Mouse (Mus musculus): ENCODE results near the gene Pnpla2. TPM values are rescaled to one million over a fixed set of nuclear protein-coding genes. Genes with fewer than 3 reads are reported as not detected.

Pnpla2 gene
- polyA plus RNA-seq, 1 experiment from 2014 or later, result 28.3 TPM

DNA sequence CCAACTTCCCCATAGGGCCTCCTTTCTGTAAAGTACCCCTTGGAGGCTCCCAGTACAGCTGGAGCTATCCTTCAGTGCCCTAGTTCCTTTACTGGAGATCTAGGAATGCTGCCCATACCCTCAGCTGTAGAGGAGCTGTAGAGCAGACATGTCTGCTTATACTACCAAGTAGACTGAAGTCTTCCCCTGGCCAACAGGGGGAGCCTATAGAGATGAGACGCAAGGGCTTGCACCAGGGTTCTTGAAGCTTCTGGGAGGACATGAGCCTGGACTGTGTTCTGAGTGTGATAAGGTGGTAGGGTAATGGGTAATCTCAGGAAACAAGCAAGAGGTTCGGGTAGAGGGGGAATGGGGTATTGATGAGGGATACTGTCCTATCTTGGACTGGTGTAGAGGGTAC lies 36.2 kb downstream of the Pnpla2 start:
- Histone ChIP-seq H3K36me3 (peaks cover 55% of the 10 kb centered on the region), H3K9me3 (no peaks in the 10 kb centered on the region), H3K4me3 (no peak overlapping the region), H3K27me3 (ENCODE audit: insufficient read depth, poor library complexity, severe bottlenecking) (no peaks in the 10 kb centered on the region), H3K27ac (no peak overlapping the region), H3K4me1 (no peaks in the 10 kb centered on the region)
- WGBS, result 65% methylated on average over 2 of the region's 2 CpGs
- DNase-seq (ENCODE audit: low spot score), result no peak

DNA sequence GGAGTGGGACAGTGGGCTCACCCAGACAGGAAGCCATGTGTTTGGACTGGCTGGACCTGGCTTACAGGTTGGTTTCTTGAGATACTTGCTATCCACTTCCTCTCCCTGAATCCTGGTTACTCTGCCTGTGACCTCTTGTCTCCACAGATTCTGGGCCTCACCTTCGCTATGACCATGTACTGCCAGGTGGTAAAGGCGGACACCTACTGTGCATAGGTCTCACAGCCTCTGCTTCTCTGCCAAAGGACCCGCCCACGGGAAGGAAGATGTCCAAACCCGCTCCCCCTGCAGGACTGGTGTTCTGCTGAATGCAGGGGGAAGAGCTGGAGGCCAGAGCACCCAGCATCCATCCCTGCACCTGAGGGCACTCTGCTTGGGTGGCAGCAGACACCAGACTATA lies 37.7 kb downstream of the Pnpla2 start:
- peaks cover 7% of the 10 kb centered on the region; the same call in 1 of the 2 replicates for H3K4me1 ChIP-seq
- H3K27ac ChIP-seq, result no peak overlapping the region
- WGBS, result 91% methylated on average over 5 of the region's 5 CpGs
- H3K36me3 ChIP-seq, result peaks cover 49% of the 10 kb centered on the region
- no peak for DNase-seq (ENCODE audit: low spot score)
- no peak overlapping the region for H3K4me3 ChIP-seq
- no peaks in the 10 kb centered on the region for H3K9me3 ChIP-seq
- H3K27me3 ChIP-seq (ENCODE audit: insufficient read depth, poor library complexity, severe bottlenecking), result no peaks in the 10 kb centered on the region

DNA sequence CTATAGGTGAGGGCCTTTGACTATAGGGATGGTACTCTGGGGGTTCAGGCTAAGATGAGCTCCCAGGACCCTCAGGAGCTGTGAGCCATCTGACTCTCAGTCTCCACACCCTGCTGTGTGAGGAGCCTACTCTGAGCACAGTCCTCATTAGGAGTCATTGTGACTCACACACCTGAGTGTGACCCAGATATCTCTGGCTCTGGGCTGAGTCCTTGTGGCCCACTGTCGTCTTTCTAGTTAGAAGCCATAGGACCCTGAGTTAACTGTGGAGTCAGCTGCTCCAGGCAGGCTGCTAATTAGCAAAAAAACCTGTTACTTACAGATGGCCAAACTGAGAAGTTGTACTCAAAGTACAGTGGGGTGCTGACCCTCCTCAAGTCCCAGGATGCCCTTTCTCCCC lies 38.7 kb downstream of the Pnpla2 start:
- H3K36me3 ChIP-seq, result peaks cover 50% of the 10 kb centered on the region
- H3K9me3 ChIP-seq, result no peaks in the 10 kb centered on the region
- H3K4me3 ChIP-seq, result no peak overlapping the region
- no peak overlapping the region for H3K27ac ChIP-seq
- H3K4me1 ChIP-seq, result peaks cover 7% of the 10 kb centered on the region; the same call in 1 of the 2 replicates
- DNase-seq (ENCODE audit: low spot score), result no peak
- WGBS, result 70% methylated on average over 1 of the region's 1 CpGs
- H3K27me3 ChIP-seq (ENCODE audit: insufficient read depth, poor library complexity, severe bottlenecking), result no peaks in the 10 kb centered on the region

DNA sequence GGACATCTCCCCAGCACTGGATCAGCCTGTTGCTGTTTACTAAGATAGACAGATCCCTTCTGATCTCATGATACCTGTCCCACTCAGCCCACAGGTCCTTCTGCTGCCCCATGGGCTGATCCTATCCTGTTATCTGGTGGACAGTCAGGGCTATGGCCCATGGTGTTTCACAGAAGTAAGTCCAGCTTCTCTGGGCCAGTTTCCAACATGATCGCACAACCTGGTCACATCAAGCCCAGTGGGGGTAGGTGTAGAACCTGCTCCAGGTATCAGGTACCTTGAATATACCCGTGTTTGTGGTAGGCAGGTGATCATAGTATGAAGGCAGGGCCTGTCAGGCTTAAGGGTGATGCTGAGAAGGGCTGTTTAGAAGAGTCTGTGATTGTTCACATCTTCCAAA lies 40.4 kb downstream of the Pnpla2 start:
- H3K27ac ChIP-seq, result no peak overlapping the region
- no peak overlapping the region for H3K4me3 ChIP-seq
- 86% methylated on average over 2 of the region's 2 CpGs for WGBS
- H3K9me3 ChIP-seq, result no peaks in the 10 kb centered on the region
- no peaks in the 10 kb centered on the region for H3K27me3 ChIP-seq (ENCODE audit: insufficient read depth, poor library complexity, severe bottlenecking)
- no peak for DNase-seq (ENCODE audit: low spot score)
- peaks cover 16% of the 10 kb centered on the region; the same call in 1 of the 2 replicates for H3K4me1 ChIP-seq
- H3K36me3 ChIP-seq, result peaks cover 62% of the 10 kb centered on the region

DNA sequence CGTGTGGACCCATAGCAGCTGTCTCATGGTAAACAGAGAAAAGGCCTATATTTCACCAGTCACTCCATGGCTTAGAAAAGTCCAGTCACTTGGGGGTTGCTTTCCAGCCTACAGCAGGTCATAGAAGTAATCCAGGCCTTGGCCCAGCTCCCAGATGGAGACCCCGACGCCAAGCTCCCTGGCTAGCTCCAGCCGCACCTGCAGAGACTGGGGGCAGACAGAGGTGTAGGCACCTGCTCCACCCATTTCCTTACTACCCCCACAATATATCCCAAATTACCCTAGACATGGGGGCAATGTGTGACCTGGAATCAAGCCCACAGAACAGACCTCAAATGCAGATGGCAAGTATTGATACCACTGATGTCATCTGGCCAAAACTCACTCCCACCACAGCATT lies 40.9 kb downstream of the Pnpla2 start:
- Histone ChIP-seq H3K36me3 (peaks cover 59% of the 10 kb centered on the region), H3K27me3 (ENCODE audit: insufficient read depth, poor library complexity, severe bottlenecking) (no peaks in the 10 kb centered on the region), H3K4me1 (peaks cover 16% of the 10 kb centered on the region; the same call in 1 of the 2 replicates), H3K4me3 (no peak overlapping the region), H3K27ac (no peak overlapping the region), H3K9me3 (no peaks in the 10 kb centered on the region)
- WGBS, result 90% methylated on average over 4 of the region's 4 CpGs
- DNase-seq (ENCODE audit: low spot score), result no peak

DNA sequence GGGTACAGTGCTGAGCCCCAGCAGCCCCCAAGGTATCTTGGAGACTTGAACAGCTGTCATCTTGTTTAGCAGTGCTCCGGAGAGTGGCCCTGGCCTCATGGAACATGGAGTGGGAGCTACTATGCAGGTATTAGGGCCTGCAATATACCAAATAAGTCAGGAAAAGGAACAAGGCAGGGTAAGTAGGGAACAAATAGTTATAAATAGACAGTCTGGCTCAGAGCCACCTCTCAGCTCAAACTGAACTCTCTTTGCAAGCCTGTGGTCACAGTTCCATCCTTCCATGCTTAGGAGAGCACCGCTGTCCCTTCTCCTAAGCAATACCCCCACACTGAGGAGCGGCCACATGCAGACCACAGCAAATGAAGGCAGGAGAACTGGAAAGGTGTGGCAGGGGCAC lies 42.6 kb downstream of the Pnpla2 start:
- DNase-seq (ENCODE audit: low spot score), result no peak
- H3K36me3 ChIP-seq, result peaks cover 51% of the 10 kb centered on the region
- 91% methylated on average over 3 of the region's 3 CpGs for WGBS
- peaks cover 16% of the 10 kb centered on the region; the same call in 1 of the 2 replicates for H3K4me1 ChIP-seq
- no peaks in the 10 kb centered on the region for H3K9me3 ChIP-seq
- no peaks in the 10 kb centered on the region for H3K27me3 ChIP-seq (ENCODE audit: insufficient read depth, poor library complexity, severe bottlenecking)
- no peak overlapping the region for H3K27ac ChIP-seq
- no peak overlapping the region for H3K4me3 ChIP-seq

DNA sequence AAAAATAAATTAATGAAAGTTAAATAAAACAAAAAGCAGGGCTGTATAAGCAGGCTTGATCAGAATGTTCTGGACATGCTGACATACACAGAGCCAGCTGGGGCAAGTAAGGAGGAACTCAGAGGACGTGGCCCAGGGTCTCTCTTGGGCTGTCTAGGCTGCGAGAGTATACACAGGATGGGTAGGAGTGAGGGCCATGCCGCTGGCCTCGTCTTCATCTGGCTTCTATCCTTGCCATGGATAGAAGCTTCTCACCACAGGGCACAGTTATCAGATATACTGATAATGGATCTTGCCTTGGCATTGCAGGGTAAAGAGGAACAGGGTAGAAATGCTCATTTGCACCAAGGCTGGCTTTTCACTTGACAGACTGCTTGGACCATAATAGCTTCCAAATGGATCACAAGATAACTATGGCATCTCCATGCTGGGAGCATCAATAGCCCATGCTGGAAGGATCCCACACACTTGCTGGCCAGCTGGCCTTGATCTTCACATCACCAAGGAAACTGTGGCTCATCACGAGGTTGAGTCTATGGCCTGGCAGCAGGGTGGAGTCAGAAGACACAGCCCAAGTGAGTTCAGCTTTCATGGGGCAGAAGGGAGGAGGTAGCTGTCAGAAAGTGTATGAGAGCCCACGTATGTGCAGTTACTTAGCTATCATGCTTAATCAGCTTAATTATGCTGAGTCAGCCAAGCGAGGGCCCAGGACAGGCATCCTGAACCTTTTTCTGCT lies 47.0 kb downstream of the Pnpla2 start:
- no peaks in the 10 kb centered on the region for H3K27me3 ChIP-seq (ENCODE audit: insufficient read depth, poor library complexity, severe bottlenecking)
- peaks cover 26% of the 10 kb centered on the region for H3K4me1 ChIP-seq
- no peak for DNase-seq (ENCODE audit: low spot score)
- no peak overlapping the region for H3K27ac ChIP-seq
- 90% methylated on average over 7 of the region's 7 CpGs for WGBS
- peaks cover 27% of the 10 kb centered on the region for H3K36me3 ChIP-seq
- H3K4me3 ChIP-seq, result no peak overlapping the region
- no peaks in the 10 kb centered on the region for H3K9me3 ChIP-seq

DNA sequence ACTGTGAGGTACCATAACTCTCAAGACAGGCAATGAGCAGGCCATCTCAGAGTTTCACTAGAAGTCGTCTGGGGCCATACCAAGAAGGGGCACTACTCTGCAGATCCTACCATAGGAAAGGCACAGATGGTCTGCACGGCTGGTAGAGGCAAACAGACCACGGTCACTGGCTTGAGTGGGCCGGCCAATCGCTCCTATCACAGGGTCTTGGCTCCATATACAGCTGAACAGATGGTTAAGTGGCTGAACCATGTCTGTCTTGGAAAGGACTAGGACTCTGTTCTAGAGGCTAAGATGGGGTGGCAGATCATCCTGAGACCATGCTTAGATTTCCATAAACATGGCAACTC lies 47.5 kb downstream of the Pnpla2 start:
- peaks cover 26% of the 10 kb centered on the region for H3K36me3 ChIP-seq
- H3K27ac ChIP-seq, result no peak overlapping the region
- peaks cover 22% of the 10 kb centered on the region for H3K4me1 ChIP-seq
- DNase-seq (ENCODE audit: low spot score), result no peak
- H3K9me3 ChIP-seq, result no peaks in the 10 kb centered on the region
- WGBS, result 90% methylated on average over 5 of the region's 5 CpGs
- H3K27me3 ChIP-seq (ENCODE audit: insufficient read depth, poor library complexity, severe bottlenecking), result no peaks in the 10 kb centered on the region
- no peak overlapping the region for H3K4me3 ChIP-seq

DNA sequence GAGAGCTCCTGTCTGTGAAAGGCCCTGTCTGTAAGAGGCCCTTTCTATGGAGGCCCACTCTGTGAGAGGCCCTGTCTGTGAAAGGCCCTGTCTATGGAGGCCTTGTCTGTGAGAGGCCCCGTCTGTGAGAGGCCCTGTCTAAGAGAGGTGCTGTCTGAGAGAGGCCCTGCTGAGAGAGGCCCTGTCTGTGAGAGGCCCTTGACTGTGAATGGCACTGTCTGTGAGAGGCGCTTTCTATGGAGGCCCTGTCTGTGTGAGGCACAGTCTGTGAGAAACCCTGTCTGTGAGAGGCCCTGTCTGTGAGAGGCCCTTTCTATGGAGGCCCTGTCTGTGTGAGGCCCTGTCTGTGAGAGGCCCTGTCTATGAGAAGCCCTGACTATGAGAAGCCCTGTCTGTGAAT lies 51.3 kb downstream of the Pnpla2 start:
- H3K4me1 ChIP-seq, result peaks cover 45% of the 10 kb centered on the region
- peaks cover 20% of the 10 kb centered on the region; the same call in 1 of the 2 replicates for H3K36me3 ChIP-seq
- H3K4me3 ChIP-seq, result no peak overlapping the region
- no peaks in the 10 kb centered on the region; the same call in 1 of the 2 replicates for H3K27me3 ChIP-seq (ENCODE audit: insufficient read depth, poor library complexity, severe bottlenecking)
- DNase-seq (ENCODE audit: low spot score), result no peak
- 70% methylated on average over 2 of the region's 2 CpGs for WGBS
- H3K9me3 ChIP-seq, result no peaks in the 10 kb centered on the region
- H3K27ac ChIP-seq, result peak overlapping the region; percentile 78

DNA sequence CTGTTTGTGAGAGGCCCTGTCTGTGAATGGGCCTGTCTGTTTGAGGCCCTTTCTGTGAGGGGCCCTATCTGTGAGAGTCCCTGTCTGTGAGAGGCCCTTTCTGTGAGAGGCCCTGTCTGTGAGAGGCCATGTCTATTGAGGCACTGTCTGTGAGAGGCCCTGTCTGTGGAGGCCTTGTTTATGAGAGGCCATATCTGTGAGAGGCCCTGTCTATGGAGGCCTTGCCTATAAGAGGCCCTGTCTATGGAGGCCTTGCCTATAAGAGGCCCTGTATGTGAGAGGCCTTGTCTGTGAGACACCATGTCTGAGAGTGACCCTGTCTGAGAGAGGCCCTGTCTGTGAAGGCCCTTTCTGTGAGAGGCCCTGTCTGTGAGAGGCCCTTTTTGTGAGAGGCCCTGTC lies 53.2 kb downstream of the Pnpla2 start:
- Histone ChIP-seq H3K4me3 (no peak overlapping the region), H3K36me3 (peaks cover 23% of the 10 kb centered on the region), H3K4me1 (peaks cover 46% of the 10 kb centered on the region), H3K9me3 (no peaks in the 10 kb centered on the region), H3K27ac (peak overlapping the region; percentile 78), H3K27me3 (ENCODE audit: insufficient read depth, poor library complexity, severe bottlenecking) (no peaks in the 10 kb centered on the region; the same call in 1 of the 2 replicates)
- peak; percentile 81 for DNase-seq (ENCODE audit: low spot score)

DNA sequence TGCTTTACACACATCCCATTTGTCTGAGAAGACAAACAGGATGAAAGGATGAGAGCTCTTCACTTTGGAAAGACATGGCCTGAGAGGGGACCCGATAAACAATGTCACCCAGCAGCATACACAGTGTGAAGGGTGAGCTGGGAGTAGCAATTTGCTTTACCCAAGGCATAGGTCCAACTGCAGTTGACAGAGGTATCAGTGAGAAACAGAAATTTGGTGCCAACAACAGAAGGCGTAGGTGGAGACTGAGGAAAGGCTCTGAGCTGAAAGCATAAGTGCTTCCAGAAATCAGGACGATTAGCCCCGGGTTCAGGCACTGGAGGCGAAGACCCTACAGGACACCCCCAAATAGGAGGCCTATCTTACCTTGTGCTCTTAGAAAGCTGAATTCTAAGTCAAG lies 55.2 kb downstream of the Pnpla2 start:
- no peaks in the 10 kb centered on the region; the same call in 1 of the 2 replicates for H3K27me3 ChIP-seq (ENCODE audit: insufficient read depth, poor library complexity, severe bottlenecking)
- WGBS, result 89% methylated on average over 5 of the region's 5 CpGs
- DNase-seq (ENCODE audit: low spot score), result no peak
- peaks cover 46% of the 10 kb centered on the region for H3K4me1 ChIP-seq
- H3K27ac ChIP-seq, result 0 out of 2 replicates have a peak overlapping the region, but pooled peaks have one; percentile 30
- H3K9me3 ChIP-seq, result no peaks in the 10 kb centered on the region
- H3K4me3 ChIP-seq, result no peak overlapping the region
- peaks cover 35% of the 10 kb centered on the region for H3K36me3 ChIP-seq

All from heart, embryonic 10.5 days (tissue).